Mouse (Mus musculus): Measurements from ENCODE around the gene Adgrb3.

- TF ChIP-seq POLR2A (IDR thresholded peaks at IDR 0.05; ENCODE audit: low read depth, low read length) (no peak), CTCF (IDR thresholded peaks at IDR 0.05; ENCODE audit: extremely low read depth, insufficient read depth, insufficient read length, insufficient replicate concordance) (no peak)
Measured at GRCm38 (mm10) chr1:25435506-25435905, 394.0 kb downstream of the Adgrb3 start.
